Mouse (Mus musculus): ENCODE measurements around the gene Grid1. TPM values are rescaled to one million over a fixed set of nuclear protein-coding genes. Genes with fewer than 3 reads are reported as not detected.

Grid1 gene
- polyA plus RNA-seq, 1 experiment from 2014 or later, result 0.40 TPM

DNA sequence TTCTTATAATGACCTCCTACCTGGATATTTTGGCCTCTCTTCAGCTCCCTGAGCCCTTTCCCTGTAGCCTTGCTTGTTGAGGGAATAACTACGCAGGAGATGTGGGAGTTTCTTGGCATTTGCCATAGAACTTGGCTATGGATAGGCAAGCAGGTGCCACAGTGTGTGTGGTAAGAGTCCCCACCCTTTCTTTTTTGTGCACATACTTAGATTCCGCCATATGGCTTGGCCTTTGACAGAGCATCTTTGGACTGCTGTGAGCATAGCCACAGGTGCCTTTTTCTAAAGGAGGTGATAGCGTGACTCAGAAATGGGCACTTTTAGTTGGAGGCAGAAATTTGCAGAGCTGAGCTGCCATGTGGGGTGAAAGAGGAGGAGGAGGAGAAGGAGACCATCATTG lies 64.7 kb downstream of the Grid1 start:
- no peaks in the 10 kb centered on the region for H3K27me3 ChIP-seq
- no peaks in the 10 kb centered on the region for H3K4me1 ChIP-seq
- H3K4me2 ChIP-seq, result no peak overlapping the region
- no peak overlapping the region for H3K9ac ChIP-seq
- H3K4me3 ChIP-seq, result no peak overlapping the region
- no peaks in the 10 kb centered on the region for H3K36me3 ChIP-seq
- WGBS, result 90% methylated on average over 3 of the region's 3 CpGs
- H3K27ac ChIP-seq, result no peak overlapping the region
- no peak for ATAC-seq (ENCODE audit: borderline replicate concordance, extremely low read depth, low FRiP score, low TSS enrichment)
- no peaks in the 10 kb centered on the region for H3K9me3 ChIP-seq

DNA sequence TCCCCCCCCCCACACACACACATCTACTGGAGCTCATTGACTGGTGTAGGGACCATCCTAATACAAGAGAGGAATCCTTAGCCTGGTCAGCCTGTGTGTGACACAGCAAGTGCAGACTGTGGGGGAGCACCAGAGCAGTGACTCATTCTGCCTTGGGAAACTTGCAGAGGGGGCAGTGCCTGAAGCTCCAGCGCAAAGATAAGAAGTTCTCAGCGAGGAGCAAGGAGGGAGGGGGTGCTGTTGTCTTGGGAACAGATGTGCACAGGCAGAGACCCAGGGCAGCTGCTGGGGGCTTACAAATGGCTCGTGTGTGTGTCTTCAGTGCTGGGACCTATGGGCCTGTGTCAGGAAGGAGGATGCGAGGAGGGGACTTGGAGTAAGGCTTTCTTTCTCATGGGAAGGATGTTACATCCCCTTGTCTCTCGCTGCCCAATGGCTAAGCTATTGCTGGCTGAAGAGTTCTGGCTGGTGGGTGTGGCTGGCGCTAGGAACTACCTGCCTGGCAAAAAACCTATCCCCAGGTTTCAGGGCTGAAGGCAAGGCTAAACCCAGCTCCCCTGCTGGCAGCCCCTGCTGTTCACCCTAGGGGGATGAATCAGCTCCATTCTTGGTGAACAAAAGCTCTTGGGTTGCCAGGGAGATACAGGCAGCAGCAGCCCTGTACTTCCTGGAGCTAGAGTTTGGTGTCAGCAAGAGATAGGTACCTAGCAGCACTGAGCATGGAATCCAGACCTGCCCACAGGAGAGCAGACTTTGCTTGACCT lies 72.0 kb downstream of the Grid1 start:
- no peak overlapping the region for H3K4me3 ChIP-seq
- peaks cover 17% of the 10 kb centered on the region for H3K27me3 ChIP-seq
- H3K36me3 ChIP-seq, result no peaks in the 10 kb centered on the region
- H3K4me2 ChIP-seq, result no peak overlapping the region
- WGBS, result 5% methylated on average over 6 of the region's 6 CpGs
- no peak overlapping the region for H3K9ac ChIP-seq
- no peaks in the 10 kb centered on the region for H3K4me1 ChIP-seq
- no peak for ATAC-seq (ENCODE audit: borderline replicate concordance, extremely low read depth, low FRiP score, low TSS enrichment)
- H3K9me3 ChIP-seq, result no peaks in the 10 kb centered on the region
- H3K27ac ChIP-seq, result no peak overlapping the region

DNA sequence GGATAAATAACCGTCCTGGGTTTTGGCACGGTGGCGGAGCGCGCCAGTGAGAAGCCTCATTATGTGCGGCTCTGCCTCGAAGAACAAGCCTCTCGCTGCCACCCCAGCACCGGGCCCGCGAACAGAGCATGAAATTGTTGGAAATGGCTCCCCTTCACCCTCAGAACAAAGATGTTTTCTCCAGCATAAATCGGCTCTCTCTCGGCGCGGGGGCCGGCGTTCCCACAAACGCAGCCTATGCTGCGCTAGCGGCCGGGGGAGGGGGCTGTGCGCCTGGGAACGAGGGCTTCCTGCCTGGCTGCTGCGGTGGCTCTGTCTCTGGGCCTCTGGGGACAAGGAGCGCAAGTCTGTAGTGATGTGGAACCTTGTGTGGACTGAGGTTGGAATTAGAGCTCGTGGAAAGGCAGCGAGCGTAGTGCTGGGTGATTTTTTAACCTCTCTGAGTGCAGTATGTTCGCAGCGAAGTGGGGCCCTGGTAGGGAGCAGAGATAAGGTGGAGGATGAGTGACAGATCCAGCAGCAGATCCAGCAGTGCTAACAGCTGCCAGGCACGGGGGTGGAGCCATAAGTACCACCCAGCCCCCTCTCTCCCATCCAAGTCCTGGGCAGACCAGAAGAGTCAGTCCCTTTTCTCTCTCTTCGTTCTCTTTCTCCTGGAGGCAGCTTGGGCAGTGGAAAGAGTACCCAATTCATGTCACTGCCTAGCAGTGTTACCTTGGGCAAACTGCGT lies 76.5 kb downstream of the Grid1 start:
- Histone ChIP-seq H3K4me2 (peak overlapping the region; percentile 49), H3K4me1 (no peaks in the 10 kb centered on the region), H3K9me3 (no peaks in the 10 kb centered on the region), H3K9ac (no peak overlapping the region), H3K27me3 (peaks cover 17% of the 10 kb centered on the region), H3K27ac (no peak overlapping the region), H3K36me3 (no peaks in the 10 kb centered on the region), H3K4me3 (peak overlapping the region; percentile 22)
- WGBS, result 7% methylated on average over 33 of the region's 33 CpGs
- ATAC-seq (ENCODE audit: borderline replicate concordance, extremely low read depth, low FRiP score, low TSS enrichment), result no peak; the same call in 1 of the 2 replicates

DNA sequence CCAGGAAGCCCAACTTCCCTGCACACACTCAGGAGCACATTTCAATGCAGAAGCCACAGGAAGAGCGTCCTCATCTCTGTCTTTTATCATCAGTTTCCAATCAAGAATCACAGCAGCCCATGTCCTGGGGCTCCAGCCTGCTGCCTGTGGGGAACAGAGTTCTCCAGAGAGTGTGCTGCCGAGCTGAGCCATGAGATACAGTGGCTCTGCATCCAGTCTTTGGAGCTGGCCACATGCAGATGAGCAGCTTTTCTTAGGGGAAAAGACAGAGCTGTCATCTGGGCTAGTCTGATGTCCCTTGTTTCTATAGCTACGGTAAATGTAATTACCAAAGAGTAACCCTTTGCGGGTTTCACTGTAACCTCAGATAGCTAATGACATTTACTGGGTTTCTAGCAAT lies 83.9 kb downstream of the Grid1 start:
- ATAC-seq (ENCODE audit: borderline replicate concordance, extremely low read depth, low FRiP score, low TSS enrichment), result no peak
- 59% methylated on average over 4 of the region's 4 CpGs for WGBS
- no peaks in the 10 kb centered on the region for H3K36me3 ChIP-seq
- no peak overlapping the region for H3K9ac ChIP-seq
- H3K4me1 ChIP-seq, result no peaks in the 10 kb centered on the region
- no peaks in the 10 kb centered on the region for H3K9me3 ChIP-seq
- no peak overlapping the region for H3K4me3 ChIP-seq
- no peak overlapping the region for H3K4me2 ChIP-seq
- no peaks in the 10 kb centered on the region for H3K27me3 ChIP-seq
- no peak overlapping the region for H3K27ac ChIP-seq

DNA sequence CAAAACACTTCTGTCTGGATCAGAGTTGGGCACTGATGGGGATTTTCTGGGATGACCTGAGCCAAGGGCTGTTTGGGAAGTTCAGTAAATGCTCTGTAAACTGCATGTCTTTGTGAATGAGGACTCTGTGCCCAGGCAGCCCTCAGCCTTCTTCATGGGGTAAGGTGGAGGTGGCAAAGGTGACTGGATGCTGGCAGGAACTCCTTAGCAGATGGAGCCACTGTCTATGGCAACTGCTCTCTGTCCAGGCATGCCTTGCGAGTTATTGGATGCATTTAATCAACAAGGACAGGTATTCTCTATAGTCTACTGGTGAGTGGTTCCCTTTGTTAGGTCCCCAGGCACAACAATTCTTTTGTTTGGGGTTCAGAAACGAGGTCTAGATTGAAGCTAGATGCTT lies 85.8 kb downstream of the Grid1 start:
- Histone ChIP-seq H3K36me3 (no peaks in the 10 kb centered on the region), H3K4me2 (no peak overlapping the region), H3K27me3 (no peaks in the 10 kb centered on the region), H3K9me3 (no peaks in the 10 kb centered on the region), H3K4me1 (no peaks in the 10 kb centered on the region), H3K4me3 (no peak overlapping the region), H3K27ac (no peak overlapping the region), H3K9ac (no peak overlapping the region)
- no peak for ATAC-seq (ENCODE audit: borderline replicate concordance, extremely low read depth, low FRiP score, low TSS enrichment)
- 57% methylated on average over 2 of the region's 2 CpGs for WGBS

DNA sequence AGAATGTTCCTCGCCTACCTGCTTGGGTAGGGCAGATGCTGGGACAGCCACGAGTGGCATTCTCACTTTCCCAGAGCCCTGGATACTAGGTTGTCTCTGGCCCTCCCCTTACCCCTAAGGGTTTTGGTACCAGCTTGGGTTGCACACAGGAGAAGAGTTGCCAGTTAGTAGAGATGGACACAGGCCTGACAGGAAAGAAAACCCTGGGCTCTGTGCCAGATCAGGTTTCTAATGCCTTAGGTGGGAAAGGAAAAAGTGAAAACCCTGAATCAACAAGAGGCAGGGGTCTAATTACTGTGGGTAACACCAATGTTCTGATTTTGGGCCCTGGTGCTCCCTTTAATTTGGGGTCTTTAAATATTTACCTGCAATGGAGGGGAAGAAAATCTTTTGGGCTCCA lies 88.5 kb downstream of the Grid1 start:
- Histone ChIP-seq H3K4me2 (no peak overlapping the region), H3K9ac (no peak overlapping the region), H3K4me3 (no peak overlapping the region), H3K4me1 (no peaks in the 10 kb centered on the region), H3K9me3 (no peaks in the 10 kb centered on the region), H3K27me3 (no peaks in the 10 kb centered on the region), H3K27ac (no peak overlapping the region), H3K36me3 (no peaks in the 10 kb centered on the region)
- ATAC-seq (ENCODE audit: borderline replicate concordance, extremely low read depth, low FRiP score, low TSS enrichment), result no peak
- 69% methylated on average over 2 of the region's 2 CpGs for WGBS

DNA sequence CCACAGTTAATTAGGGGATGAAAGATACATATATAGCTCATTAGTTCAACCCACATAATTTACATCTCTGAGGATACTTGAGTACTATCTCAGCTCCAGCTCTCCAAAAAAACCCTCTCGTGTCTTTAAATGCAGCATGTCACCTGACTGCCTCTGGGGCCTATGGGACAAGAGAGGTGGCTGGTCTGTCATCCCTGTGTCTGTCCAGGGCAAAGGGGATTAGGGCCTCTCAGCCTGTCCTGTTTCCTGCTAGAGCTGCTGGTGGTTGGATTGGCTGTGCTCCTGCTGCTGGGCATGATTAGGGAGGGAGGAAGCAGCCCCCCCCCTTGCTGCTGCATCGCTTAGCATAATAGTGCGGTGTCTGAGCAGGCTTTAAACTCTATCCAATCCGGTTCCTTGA lies 88.9 kb downstream of the Grid1 start:
- H3K27ac ChIP-seq, result no peak overlapping the region
- H3K4me2 ChIP-seq, result no peak overlapping the region
- H3K4me3 ChIP-seq, result no peak overlapping the region
- H3K9ac ChIP-seq, result no peak overlapping the region
- H3K27me3 ChIP-seq, result no peaks in the 10 kb centered on the region
- H3K4me1 ChIP-seq, result no peaks in the 10 kb centered on the region
- WGBS, result 49% methylated on average over 4 of the region's 4 CpGs
- no peak for ATAC-seq (ENCODE audit: borderline replicate concordance, extremely low read depth, low FRiP score, low TSS enrichment)
- H3K9me3 ChIP-seq, result no peaks in the 10 kb centered on the region
- H3K36me3 ChIP-seq, result no peaks in the 10 kb centered on the region

DNA sequence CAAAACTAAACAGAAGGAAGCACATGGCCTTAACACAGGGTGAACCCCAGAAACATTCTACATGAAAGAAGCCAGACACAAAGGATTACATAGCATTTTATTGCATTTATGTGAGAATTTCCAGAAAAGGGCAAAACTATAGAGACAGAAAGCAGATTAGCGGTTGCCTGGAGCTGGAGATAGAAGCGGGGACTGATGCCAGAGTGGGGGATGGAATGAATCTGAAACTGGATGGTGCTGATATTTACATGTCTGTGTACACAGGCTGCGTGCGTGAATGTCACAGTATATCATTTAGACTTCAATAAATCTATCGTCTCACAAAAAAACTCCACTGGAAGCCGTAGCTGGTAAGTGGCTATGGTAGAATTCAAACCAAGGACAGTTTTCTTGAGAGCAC lies 96.4 kb downstream of the Grid1 start:
- H3K4me3 ChIP-seq, result no peak overlapping the region
- H3K36me3 ChIP-seq, result no peaks in the 10 kb centered on the region
- no peak overlapping the region for H3K27ac ChIP-seq
- no peaks in the 10 kb centered on the region for H3K4me1 ChIP-seq
- H3K9me3 ChIP-seq, result no peaks in the 10 kb centered on the region
- H3K9ac ChIP-seq, result no peak overlapping the region
- H3K27me3 ChIP-seq, result no peaks in the 10 kb centered on the region
- H3K4me2 ChIP-seq, result no peak overlapping the region
- 80% methylated on average over 6 of the region's 6 CpGs for WGBS
- ATAC-seq (ENCODE audit: borderline replicate concordance, extremely low read depth, low FRiP score, low TSS enrichment), result no peak

DNA sequence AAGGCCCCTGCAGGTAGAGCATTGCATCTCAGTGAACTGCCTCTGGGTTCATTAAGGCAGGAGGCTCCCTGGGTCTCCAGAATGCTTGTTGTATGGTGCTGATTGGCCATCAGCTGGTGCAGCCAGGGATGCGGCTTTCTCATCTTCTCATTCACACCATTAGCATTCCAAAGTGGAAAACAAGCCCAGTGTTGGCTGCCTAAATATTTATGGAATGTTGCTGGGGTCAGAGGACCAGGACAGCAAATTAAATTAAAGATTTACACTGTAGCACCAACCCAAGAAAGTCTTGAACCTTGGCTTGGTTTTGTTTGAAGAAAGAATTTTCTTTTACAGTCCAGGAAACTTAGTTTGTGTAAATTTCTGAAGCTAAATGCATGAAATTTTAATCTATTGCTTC lies 97.2 kb downstream of the Grid1 start:
- Histone ChIP-seq H3K4me2 (no peak overlapping the region), H3K4me3 (no peak overlapping the region), H3K36me3 (no peaks in the 10 kb centered on the region), H3K9ac (no peak overlapping the region), H3K4me1 (no peaks in the 10 kb centered on the region), H3K27ac (no peak overlapping the region), H3K27me3 (no peaks in the 10 kb centered on the region), H3K9me3 (no peaks in the 10 kb centered on the region)
- 30% methylated on average over 1 of the region's 1 CpGs for WGBS
- ATAC-seq (ENCODE audit: borderline replicate concordance, extremely low read depth, low FRiP score, low TSS enrichment), result no peak

DNA sequence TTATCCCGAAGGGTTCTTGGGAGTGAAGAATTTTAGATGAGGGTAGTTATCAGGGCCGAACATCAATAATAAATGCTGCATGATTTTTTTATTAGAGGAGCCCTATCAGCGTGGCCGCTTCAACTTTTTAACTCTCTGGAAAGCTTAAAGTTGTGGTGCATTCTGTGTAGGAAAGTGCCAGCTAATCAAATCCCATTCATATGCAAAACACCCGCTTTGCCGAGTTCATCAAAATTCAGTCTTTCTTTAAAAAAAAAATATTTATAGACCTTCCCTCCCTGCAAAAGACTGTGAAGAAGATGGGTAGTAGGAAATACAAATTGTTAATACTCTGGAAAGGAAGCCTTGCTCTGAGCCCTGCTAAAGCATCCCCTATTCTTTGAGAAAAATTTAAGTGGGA lies 99.3 kb downstream of the Grid1 start:
- Histone ChIP-seq H3K36me3 (no peaks in the 10 kb centered on the region), H3K4me3 (no peak overlapping the region), H3K27ac (no peak overlapping the region), H3K4me2 (no peak overlapping the region), H3K9me3 (no peaks in the 10 kb centered on the region), H3K9ac (no peak overlapping the region), H3K4me1 (no peaks in the 10 kb centered on the region), H3K27me3 (no peaks in the 10 kb centered on the region)
- ATAC-seq (ENCODE audit: borderline replicate concordance, extremely low read depth, low FRiP score, low TSS enrichment), result no peak
- WGBS, result 75% methylated on average over 6 of the region's 6 CpGs

DNA sequence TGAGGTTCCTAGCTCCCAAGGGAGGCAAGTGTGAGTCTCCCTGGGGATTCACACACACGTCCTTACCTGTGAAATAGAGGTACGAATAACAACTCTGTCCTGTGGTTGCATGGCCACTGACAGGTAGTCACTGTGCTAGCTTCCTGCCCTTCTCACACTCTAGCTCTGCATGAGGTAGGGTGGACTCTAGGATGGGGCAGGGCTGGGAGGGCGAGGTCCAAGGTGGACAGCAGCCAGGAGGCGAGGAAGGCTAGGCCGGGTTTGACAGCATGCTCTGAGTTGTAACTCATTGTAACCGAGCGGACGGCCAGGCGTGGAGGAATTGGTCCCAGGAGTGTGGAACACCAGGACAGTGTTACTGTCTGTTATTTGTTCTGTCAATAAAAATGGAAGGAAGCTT lies 101.4 kb downstream of the Grid1 start:
- Histone ChIP-seq H3K4me2 (no peak overlapping the region), H3K36me3 (no peaks in the 10 kb centered on the region), H3K9ac (no peak overlapping the region), H3K27ac (no peak overlapping the region), H3K9me3 (no peaks in the 10 kb centered on the region), H3K27me3 (no peaks in the 10 kb centered on the region), H3K4me3 (no peak overlapping the region), H3K4me1 (no peaks in the 10 kb centered on the region)
- WGBS, result 64% methylated on average over 9 of the region's 9 CpGs
- ATAC-seq (ENCODE audit: borderline replicate concordance, extremely low read depth, low FRiP score, low TSS enrichment), result no peak

DNA sequence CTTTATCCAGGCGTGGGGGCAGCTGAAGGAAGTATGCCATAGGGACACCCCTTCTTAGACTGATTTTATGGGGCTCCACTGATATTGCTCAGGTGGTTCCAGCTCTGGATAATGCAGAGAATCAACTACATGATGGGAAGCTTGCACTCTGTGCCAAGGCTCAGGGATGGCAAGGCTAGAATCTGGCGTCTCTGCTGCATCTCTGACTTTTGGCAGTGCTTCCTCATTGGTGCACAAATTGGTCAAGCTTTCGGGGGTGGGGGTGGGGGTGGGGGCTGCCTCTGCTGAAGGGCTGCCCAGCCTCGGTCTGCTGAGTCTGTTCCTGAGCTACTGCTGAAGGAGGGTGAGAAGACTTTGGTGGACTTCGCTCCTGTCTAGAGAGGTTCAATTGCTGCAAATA lies 105.1 kb downstream of the Grid1 start:
- no peak for ATAC-seq (ENCODE audit: borderline replicate concordance, extremely low read depth, low FRiP score, low TSS enrichment)
- Histone ChIP-seq H3K27me3 (no peaks in the 10 kb centered on the region), H3K4me3 (no peak overlapping the region), H3K4me1 (no peaks in the 10 kb centered on the region), H3K4me2 (no peak overlapping the region), H3K36me3 (no peaks in the 10 kb centered on the region), H3K9ac (no peak overlapping the region), H3K27ac (no peak overlapping the region), H3K9me3 (no peaks in the 10 kb centered on the region)
- 44% methylated on average over 5 of the region's 5 CpGs for WGBS

Data from lung, embryonic 15.5 days (tissue).